Mouse (Mus musculus) neutrophil, adult 5-6 weeks (primary cell): ENCODE data around the gene Cxxc4. TPM values are rescaled to one million over a fixed set of nuclear protein-coding genes. Genes with fewer than 3 reads are reported as not detected.

Source experiments
- ATAC-seq: fragments of 151-379, 151-347 bp; 2 replicates; pipeline ENCODE4 v1.8.0; 2017; ENCODE audit warnings: mild to moderate bottlenecking, moderate TSS enrichment; ENCODE audit not compliant: insufficient number of reproducible peaks, poor library complexity, low FRiP score, severe bottlenecking; ENCODE audit errors: extremely low read depth
- total RNA-seq: library from RNA; stranded (forward); fragments of 200-1000 nt; gene quantifications from 2 replicates; pipeline ENCODE4 v1.2.3, GENCODE M21; 2017

Cxxc4 gene
- total RNA-seq, 1 experiment from 2014 or later = under 0.01 TPM

DNA sequence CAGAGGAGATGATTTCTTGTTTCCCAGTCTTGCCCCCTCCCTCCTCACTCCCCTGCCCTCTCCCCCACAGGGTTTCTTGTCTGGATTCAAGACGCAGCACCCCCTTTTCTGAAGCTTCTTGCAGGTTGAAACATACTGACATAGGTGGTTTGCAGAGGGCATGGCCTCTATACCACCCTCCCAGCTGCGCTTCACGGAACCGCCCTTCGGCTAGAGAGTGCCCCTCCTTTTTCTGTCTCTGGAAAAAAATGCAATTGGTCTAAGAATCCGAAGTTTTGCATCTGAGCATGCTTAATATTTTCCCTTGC lies 4.4 kb downstream of the Cxxc4 start:
- no peak for ATAC-seq

GRCm38 (mm10) chr3:134243168-134243849 lies 7.0 kb downstream of the Cxxc4 start:
- no peak for ATAC-seq

DNA sequence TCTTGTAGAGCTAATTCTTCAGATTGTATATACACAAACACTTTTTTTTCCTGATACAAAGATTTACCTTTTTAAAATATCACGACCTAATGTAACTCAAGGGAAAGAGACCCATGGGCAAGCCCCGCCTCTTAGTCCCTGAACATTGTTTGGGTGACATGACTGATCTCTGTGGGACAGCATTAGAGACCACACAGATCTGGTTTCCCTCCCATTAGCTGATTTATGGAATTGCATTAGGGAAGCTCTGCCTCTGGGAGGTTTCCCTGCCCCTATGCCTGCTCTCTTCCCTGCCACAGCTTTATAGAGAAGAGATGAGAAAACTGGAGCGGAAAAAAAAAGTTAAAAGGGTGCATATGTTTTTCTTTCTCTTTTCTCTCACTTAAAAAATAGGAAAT lies 7.6 kb downstream of the Cxxc4 start:
- ATAC-seq = no peak

GRCm38 (mm10) chr3:134254221-134254620 lies 17.9 kb downstream of the Cxxc4 start:
- no peak for ATAC-seq

DNA sequence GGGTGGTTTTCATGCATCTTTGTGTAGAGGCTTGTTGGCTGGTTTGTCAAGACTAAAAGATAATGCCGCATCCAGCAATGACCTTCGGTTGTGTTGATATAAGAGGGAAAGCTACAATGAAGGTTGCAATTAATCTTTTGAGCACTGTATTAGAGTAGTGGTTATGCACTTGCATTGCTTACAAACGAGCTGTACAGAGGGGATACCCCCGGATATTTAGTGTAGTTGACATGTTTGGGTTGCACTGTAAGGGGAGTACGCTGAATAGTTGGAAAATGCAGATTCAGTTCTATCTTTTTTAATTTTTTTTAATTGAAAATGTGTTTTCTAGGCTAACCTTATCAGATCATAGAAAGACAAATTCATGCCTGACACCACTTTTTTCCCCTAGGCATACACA lies 22.4 kb downstream of the Cxxc4 start:
- ATAC-seq = no peak

DNA sequence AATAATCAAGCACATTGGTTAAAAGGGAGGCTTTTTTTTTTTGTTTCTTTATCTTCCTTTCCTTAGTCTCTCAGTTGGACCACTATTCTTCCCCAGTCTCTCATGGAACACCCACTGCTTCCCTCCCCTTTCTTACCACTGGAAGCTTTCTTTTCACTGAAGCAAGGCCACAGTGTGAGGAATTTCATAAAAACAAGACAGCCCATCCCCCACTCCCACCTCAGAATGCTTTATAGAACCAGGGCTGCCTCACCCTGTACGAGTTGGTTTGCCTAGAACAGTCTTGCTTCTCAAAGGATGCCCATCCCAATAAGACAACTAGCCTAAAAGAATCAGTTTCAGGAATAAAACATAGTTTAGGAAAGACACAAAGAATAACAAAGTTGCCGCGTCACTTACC lies 23.0 kb downstream of the Cxxc4 start:
- no peak for ATAC-seq

DNA sequence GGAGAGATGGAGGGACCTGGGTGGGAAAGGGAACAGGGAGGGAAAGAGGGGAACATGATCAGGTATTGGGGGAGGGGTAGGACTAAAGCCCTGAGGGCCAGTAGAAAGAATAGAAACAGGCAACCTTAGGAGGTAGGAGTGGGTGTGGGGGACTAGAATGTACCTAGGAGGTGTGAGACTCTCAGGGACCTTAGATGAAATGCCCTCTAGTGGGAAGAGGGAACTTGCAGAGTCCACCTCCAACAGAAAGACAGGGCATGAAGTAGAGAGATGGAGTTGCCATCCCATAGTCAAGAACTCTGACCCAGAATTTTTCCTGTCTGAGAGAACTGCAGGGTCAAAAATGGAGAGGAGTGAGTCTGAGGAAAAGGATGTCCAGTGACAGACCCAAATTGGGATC lies 43.4 kb downstream of the Cxxc4 start:
- no peak for ATAC-seq

DNA sequence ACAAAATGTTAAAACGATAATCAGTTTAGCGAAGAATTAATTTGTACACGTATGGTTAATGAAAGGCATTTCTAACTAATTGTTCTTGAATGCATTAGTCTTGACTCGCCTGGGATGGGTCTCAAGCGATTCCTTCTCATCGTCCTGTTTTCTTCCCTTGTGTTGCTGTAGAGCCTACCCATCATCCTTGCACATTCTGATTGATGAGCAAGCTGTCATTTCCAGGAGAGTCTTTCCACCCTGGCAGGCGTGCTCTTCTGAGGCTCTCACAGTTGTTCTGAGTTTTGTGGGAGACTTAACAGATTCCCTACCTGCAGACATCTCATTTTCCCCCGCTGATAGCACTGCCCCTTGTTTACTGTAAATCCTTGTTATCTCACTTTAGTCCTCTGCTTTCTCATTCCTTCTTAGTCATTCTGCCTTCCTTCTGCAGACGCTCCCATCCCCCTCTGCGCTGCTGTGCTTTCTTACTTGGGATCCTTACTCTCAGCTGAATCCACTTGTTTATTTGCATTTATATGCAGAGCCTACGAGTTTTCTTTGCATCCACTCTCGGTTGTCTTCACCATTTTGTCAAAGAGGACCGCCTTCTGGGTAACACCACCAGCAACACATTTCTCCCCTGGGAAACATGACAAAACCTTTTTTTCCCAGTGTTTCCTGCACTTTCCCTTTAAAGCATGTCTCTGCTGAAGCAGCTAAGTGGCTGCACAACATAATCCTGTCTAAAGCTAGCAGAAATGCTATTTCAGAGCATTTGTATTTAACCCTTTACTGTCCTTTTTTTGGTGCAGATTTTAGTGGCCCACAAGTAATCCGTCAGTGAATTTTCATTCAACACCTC lies 45.5 kb downstream of the Cxxc4 start:
- no peak for ATAC-seq

- ATAC-seq = no peak
Measured at GRCm38 (mm10) chr3:134295217-134295616, 58.9 kb downstream of the Cxxc4 start.

DNA sequence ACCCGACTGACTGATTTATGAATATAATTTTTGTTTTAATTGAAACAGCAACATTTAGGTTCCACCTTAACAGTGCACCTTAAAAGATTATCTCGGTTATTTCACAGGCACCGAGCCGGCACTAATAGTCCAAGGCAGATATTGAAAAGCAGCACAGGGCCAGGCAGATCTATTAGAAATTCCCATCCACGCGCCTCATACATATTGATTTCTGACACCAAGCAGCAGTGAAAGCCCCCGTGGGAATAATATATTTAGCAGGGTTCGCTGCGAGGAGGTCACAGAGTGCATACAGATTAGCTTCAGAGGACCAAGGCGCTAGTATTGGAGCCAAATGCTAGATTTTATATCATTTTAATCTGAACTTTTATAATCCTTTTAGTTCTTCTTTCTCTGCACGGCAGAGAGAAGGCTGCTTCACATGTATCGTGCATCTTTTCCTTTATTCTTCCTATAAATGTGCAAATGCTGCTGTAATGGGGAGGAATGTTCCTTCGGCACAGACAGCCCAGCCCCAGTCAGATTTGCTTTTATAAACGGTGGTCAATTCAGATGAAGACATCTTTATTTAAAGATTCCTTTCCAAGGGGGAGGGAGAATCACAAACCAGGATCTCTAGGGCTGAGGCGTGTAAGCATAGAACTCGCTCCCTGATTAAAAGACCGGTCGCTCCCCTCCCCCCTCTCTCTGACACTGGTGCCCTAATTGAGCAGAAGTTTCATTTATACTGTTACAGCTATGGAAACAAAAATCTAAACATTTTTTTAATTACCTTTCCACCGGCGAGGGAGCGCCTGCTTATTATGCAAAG lies 66.6 kb downstream of the Cxxc4 start:
- no peak for ATAC-seq

- ATAC-seq = no peak
Measured at GRCm38 (mm10) chr3:134303492-134303808, 67.2 kb downstream of the Cxxc4 start.

DNA sequence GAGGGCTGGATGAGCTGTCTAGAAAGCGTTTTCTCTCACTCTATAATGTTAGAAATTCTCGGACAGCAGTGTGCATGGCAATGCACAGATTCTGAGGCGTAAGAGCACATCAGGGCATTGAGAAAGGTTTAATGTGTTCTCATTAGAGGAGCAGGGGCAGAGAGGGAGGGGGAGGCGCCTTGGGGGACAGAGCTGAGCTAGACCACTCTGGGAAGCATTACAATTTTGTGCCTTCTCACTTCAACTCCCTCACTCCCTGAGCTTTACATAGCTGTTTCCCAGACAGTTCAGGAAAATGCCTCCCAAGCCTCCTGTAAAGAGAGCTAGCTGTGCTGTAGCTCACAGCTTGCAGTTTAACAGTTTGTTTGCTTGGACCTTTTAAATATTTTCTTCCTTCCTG lies 70.2 kb downstream of the Cxxc4 start:
- no peak for ATAC-seq

- no peak for ATAC-seq
Measured at GRCm38 (mm10) chr3:134307801-134308200, 71.5 kb downstream of the Cxxc4 start.
